Mouse (Mus musculus) E14TG2a.4 (cell line): ENCODE measurements at regions not wholly inside any gene's neighbourhood (a gene's known extent, or its start where the extent isn't known, plus 50 kb on each side); places are given as distances from the start of the nearest gene placed in this dataset.

ENCODE experiments used
- CTCF ChIP-seq: conservative IDR thresholded peaks from 2 replicates; pipeline ENCODE4 v1.5.1; 2014; ENCODE audit warnings: low read length
- NANOG ChIP-seq: IDR thresholded peaks from 2 replicates; pipeline ENCODE4 v1.6.1; 2014; ENCODE audit warnings: borderline replicate concordance, low read length, mixed read lengths

GRCm38 (mm10) chr12:58329913-58330312 lies 60.8 kb upstream of the Clec14a start:
- TF ChIP-seq CTCF (no peak), NANOG (no peak)
